Mouse (Mus musculus): ENCODE measurements at regions not wholly inside any gene's neighbourhood (a gene's known extent, or its start where the extent isn't known, plus 50 kb on each side); places are given as distances from the start of the nearest gene placed in this dataset.

DNA sequence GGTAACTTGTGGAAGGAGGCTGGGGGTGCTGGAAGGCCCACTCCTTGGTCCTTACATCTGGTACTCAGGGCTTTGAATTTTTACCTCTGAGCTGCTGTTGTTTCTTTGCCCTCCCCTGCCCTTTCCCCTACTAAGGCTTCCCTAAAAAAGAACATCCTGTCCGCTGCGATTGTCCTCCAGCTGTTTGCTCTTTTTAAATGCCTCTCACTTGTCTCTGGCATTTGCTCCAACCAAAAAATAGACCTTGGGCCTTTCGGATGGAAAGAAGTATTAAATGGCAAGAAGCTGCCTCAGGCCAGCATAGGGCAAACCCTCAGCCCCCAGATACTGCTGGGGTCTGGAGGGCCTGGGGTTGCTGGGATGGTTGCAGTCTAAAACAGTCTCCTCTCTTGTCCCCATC lies 59.1 kb upstream of the Hes1 start:
- Histone ChIP-seq H3K4me2 (ENCODE audit: low read depth) (no peak overlapping the region), H3K4me1 (replicated peaks; ENCODE audit: control insufficient read depth in 2 of 2, insufficient read depth in 2 of 2, low read length in 1 of 2) (peaks cover 0 to 6% of the 10 kb centered on the region in 2 experiments; a peak in 2 of 4 replicates), H3K27ac (no peak overlapping the region), H3K27me3 (ENCODE audit: control insufficient read depth, insufficient read depth, low read length) (peaks cover 15% of the 10 kb centered on the region), H3K9me3 (ENCODE audit: control insufficient read depth, low read length) (no peaks in the 10 kb centered on the region), H3K4me3 (ENCODE audit: insufficient read depth in 1 of 2, low read depth in 2 of 2, low read length in 2 of 2) (no peak overlapping the region), H3K36me3 (replicated peaks; ENCODE audit: control insufficient read depth, insufficient read depth, low read depth) (no peaks in the 10 kb centered on the region), H3K9ac (replicated peaks) (no peak overlapping the region)
- no peak for DNase-seq (ENCODE audit: low read depth in 3 of 3, low spot score in 3 of 3)
- TF ChIP-seq EP300 (IDR thresholded peaks at IDR 0.05; ENCODE audit: low read depth) (no peak), CTCF (IDR thresholded peaks at IDR 0.05; ENCODE audit: low read depth) (no peak)
- WGBS (ENCODE audit: insufficient replicate concordance): 47% methylated on average over 3 of the region's 3 CpGs
- ATAC-seq (ENCODE audit: insufficient read depth): no peak

DNA sequence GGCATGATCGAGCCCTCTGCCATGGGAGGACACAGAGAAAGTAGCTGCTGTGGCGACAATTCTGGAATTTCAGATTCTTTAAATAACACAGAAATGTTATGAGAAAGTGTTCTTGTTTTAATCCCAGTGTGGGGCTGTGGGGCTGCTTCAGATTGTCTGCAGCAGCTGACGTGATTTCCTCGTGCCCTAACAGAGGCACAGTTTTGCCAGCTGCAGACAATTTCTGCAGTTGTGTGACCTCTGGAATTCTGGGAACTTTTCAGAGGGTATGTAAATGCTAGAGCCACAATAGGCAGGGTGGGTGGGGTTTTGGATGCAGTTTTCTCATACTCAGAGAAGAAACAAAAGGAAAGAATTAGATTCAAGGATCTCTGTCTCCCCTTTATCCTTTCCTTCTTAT lies 57.4 kb upstream of the Hes1 start:
- Histone ChIP-seq H3K4me1 (replicated peaks; ENCODE audit: control insufficient read depth in 2 of 2, insufficient read depth in 2 of 2, low read length in 1 of 2) (peaks cover 0 to 6% of the 10 kb centered on the region in 2 experiments; a peak in 2 of 4 replicates), H3K9me3 (ENCODE audit: control insufficient read depth, low read length) (no peaks in the 10 kb centered on the region), H3K9ac (replicated peaks) (no peak overlapping the region), H3K4me3 (ENCODE audit: insufficient read depth in 1 of 2, low read depth in 2 of 2, low read length in 2 of 2) (no peak overlapping the region), H3K4me2 (ENCODE audit: low read depth) (no peak overlapping the region), H3K27ac (no peak overlapping the region), H3K27me3 (ENCODE audit: control insufficient read depth, insufficient read depth, low read length) (peaks cover 15% of the 10 kb centered on the region), H3K36me3 (replicated peaks; ENCODE audit: control insufficient read depth, insufficient read depth, low read depth) (no peaks in the 10 kb centered on the region)
- DNase-seq (ENCODE audit: low read depth in 3 of 3, low spot score in 3 of 3) (no peak), ATAC-seq (ENCODE audit: insufficient read depth) (no peak)
- TF ChIP-seq CTCF (IDR thresholded peaks at IDR 0.05; ENCODE audit: low read depth) (no peak), EP300 (IDR thresholded peaks at IDR 0.05; ENCODE audit: low read depth) (no peak)
- WGBS (ENCODE audit: insufficient replicate concordance): 58% methylated on average over 4 of the region's 4 CpGs

DNA sequence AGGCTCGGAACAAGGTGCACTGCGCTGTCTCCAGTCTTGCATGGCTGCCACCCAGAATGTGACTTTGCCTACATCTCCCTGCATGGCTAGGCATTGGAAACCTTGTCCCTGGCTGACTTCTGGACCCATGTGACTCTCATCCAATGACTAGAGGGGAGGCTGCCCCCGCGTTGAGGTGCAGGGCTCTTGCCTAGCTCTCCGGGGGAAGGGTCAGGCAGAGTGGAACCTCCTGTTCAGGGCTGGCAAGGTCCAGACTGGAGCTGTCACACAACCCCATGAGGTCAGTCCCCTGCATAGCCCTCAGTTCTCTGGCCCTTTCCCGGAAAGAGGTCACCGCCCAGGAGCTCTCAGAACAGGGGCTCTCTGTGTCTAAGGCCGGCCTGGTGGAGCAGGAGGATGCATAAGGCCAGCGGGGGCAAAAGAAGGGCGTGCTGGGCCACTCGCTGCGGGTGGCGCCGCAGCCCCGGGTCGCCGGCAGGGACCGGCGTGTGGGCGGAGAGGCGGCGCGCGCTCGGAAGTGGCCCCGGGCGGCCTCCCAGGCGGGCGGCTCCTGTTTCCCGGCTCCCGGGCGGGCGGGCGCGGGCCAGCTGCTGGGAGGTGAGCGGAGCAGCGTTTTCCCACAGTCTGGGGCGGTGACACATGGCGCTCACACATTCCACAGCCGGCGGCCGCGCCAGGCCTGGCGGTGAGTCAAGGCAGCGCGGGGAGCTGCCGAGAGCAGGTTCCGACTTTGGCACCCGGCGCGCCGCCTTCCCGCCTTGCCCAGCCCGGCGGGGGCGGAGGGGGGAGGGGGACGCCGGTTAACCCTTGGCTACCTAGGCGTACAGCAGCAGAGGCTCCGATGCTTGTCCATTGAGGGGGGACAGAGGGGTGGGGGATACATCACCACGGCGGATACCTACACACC lies 55.5 kb upstream of the Hes1 start:
- Histone ChIP-seq H3K27me3 (ENCODE audit: control insufficient read depth, insufficient read depth, low read length) (peaks cover 15% of the 10 kb centered on the region), H3K4me2 (ENCODE audit: low read depth) (peak overlapping the region; percentile 48), H3K4me1 (replicated peaks; ENCODE audit: control insufficient read depth in 2 of 2, insufficient read depth in 2 of 2, low read length in 1 of 2) (peaks cover 0 to 2% of the 10 kb centered on the region in 2 experiments; a peak in 1 of 4 replicates), H3K9ac (replicated peaks) (no peak overlapping the region; the same call in 1 of the 2 replicates), H3K27ac (peak overlapping the region; percentile 13; the same call in 1 of the 2 replicates), H3K36me3 (replicated peaks; ENCODE audit: control insufficient read depth, insufficient read depth, low read depth) (no peaks in the 10 kb centered on the region), H3K4me3 (ENCODE audit: insufficient read depth in 1 of 2, low read depth in 2 of 2, low read length in 2 of 2) (peak overlapping the region; percentile 28 to 45), H3K9me3 (ENCODE audit: control insufficient read depth, low read length) (no peaks in the 10 kb centered on the region)
- peak in 1 of 3 experiments; percentile 32 for DNase-seq (ENCODE audit: low read depth in 3 of 3, low spot score in 3 of 3)
- 1% methylated on average over 62 of the region's 62 CpGs for WGBS (ENCODE audit: insufficient replicate concordance)
- peak; percentile 34 for TF ChIP-seq CTCF (IDR thresholded peaks at IDR 0.05; ENCODE audit: low read depth)
- no peak for TF ChIP-seq EP300 (IDR thresholded peaks at IDR 0.05; ENCODE audit: low read depth)
- ATAC-seq (ENCODE audit: insufficient read depth): peak; percentile 72

- 7% methylated on average over 17 of the region's 17 CpGs for WGBS (ENCODE audit: insufficient replicate concordance)
- no peak for TF ChIP-seq CTCF (IDR thresholded peaks at IDR 0.05; ENCODE audit: low read depth)
- TF ChIP-seq EP300 (IDR thresholded peaks at IDR 0.05; ENCODE audit: low read depth): no peak
- Histone ChIP-seq H3K9ac (replicated peaks) (no peak overlapping the region), H3K27me3 (ENCODE audit: control insufficient read depth, insufficient read depth, low read length) (peaks cover 15% of the 10 kb centered on the region), H3K9me3 (ENCODE audit: control insufficient read depth, low read length) (no peaks in the 10 kb centered on the region), H3K4me1 (replicated peaks; ENCODE audit: control insufficient read depth in 2 of 2, insufficient read depth in 2 of 2, low read length in 1 of 2) (peaks cover 0 to 4% of the 10 kb centered on the region in 2 experiments; a peak in 1 of 4 replicates), H3K27ac (no peak overlapping the region), H3K36me3 (replicated peaks; ENCODE audit: control insufficient read depth, insufficient read depth, low read depth) (no peaks in the 10 kb centered on the region), H3K4me2 (ENCODE audit: low read depth) (peak overlapping the region; percentile 48), H3K4me3 (ENCODE audit: insufficient read depth in 1 of 2, low read depth in 2 of 2, low read length in 2 of 2) (peak overlapping the region in 1 of 2 experiments; percentile 19; a peak in 1 of 4 replicates)
- ATAC-seq (ENCODE audit: insufficient read depth) (peak; percentile 28), DNase-seq (ENCODE audit: low read depth in 3 of 3, low spot score in 3 of 3) (peak in 1 of 3 experiments; percentile 27)
Measured at GRCm38 (mm10) chr16:30009521-30010186, 54.5 kb upstream of the Hes1 start.

- H3K4me3 ChIP-seq (ENCODE audit: insufficient read depth in 1 of 2, low read depth in 2 of 2, low read length in 2 of 2): no peak overlapping the region
- no peaks in the 10 kb centered on the region for H3K9me3 ChIP-seq (ENCODE audit: control insufficient read depth, low read length)
- H3K27me3 ChIP-seq (ENCODE audit: control insufficient read depth, insufficient read depth, low read length): peaks cover 13% of the 10 kb centered on the region
- H3K4me1 ChIP-seq (replicated peaks; ENCODE audit: control insufficient read depth in 2 of 2, insufficient read depth in 2 of 2, low read length in 1 of 2): peaks cover 0 to 6% of the 10 kb centered on the region in 2 experiments; a peak in 1 of 4 replicates
- DNase-seq (ENCODE audit: low read depth in 3 of 3, low spot score in 3 of 3) (no peak), ATAC-seq (ENCODE audit: insufficient read depth) (no peak)
- no peaks in the 10 kb centered on the region for H3K36me3 ChIP-seq (replicated peaks; ENCODE audit: control insufficient read depth, insufficient read depth, low read depth)
- WGBS (ENCODE audit: insufficient replicate concordance): 17% methylated on average over 2 of the region's 2 CpGs
- no peak overlapping the region for H3K4me2 ChIP-seq (ENCODE audit: low read depth)
- H3K9ac ChIP-seq (replicated peaks): no peak overlapping the region
- TF ChIP-seq EP300 (IDR thresholded peaks at IDR 0.05; ENCODE audit: low read depth) (no peak), CTCF (IDR thresholded peaks at IDR 0.05; ENCODE audit: low read depth) (no peak)
- H3K27ac ChIP-seq: no peak overlapping the region
Measured at GRCm38 (mm10) chr16:30013123-30013522, 51.1 kb upstream of the Hes1 start.
